Mouse (Mus musculus) common myeloid progenitor, adult 5-6 weeks (primary cell): ENCODE results near the gene Dlgap4. TPM values are rescaled to one million over a fixed set of nuclear protein-coding genes. Genes with fewer than 3 reads are reported as not detected.

ENCODE experiments used
- ATAC-seq: replicated peaks from 2 replicates; pipeline ENCODE4 v1.8.0; 2016; ENCODE audit warnings: low read depth, mild to moderate bottlenecking, moderate TSS enrichment, inconsistent platforms; ENCODE audit not compliant: poor library complexity, severe bottlenecking
- total RNA-seq: library from RNA; stranded (forward); fragments of 200-1000, 187-1606 nt; gene quantifications from 2 replicates; pipeline ENCODE4 v1.2.3, GENCODE M21; 2017

Dlgap4 gene
- total RNA-seq, 1 experiment from 2014 or later = 11.6 TPM

DNA sequence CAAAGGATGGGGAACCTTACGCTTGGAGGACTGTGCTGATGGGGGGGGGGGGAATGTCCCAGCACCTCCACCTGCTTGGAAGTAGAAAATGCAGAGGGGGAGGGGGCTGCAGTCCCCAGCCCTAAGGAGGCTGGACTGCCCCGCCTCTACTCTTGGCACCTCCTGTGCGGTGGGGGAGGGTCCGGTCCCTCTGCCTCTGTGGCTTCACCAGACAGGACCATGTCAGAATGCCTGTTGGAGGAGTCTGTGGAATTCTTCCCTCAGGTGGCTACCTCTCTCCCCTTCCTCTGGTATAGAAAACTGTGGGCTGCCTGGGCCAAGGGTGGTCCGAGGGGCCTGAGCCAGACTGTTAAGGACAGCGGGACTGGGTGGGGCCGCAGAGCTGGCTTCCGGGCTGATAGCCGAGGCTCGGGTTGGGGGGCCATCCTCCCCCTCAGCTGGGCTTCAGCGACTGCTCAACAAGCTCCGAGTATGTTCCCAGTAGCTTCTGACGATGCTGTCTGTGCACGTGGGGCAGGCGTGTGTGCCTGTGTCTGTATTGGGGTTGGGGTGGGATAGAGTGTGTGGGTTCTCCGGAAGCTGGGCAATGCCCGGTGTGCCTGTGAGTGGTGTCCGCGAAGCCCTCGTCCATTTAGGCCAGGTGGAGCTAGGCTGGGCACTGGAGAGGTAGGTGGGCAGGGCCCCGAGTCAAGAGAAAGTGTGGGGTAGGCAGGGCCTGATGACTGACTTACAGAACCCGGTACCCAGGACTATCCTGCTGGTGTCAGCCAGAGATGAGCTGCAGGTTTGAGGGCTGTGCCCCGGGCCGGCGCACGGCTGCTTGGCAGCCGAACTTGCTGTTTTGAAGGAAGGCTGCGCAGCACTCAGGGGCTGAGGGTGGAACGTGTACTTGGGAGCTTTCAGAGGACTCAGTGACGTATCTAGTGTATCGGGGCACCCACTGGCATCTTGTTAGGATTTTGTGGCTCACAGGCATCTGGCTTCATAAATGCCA is 1.5 kb downstream of the Dlgap4 start:
- 0 out of 2 replicates have a peak, but pooled peaks have one; percentile 21 for ATAC-seq

GRCm38 (mm10) chr2:156616513-156616912 is 3.0 kb downstream of the Dlgap4 start:
- ATAC-seq = no peak

- ATAC-seq = no peak
These were observed 4.0 kb downstream of the Dlgap4 start for GRCm38 (mm10) chr2:156617536-156617935.

GRCm38 (mm10) chr2:156620874-156621273 is 7.4 kb downstream of the Dlgap4 start:
- no peak for ATAC-seq

GRCm38 (mm10) chr2:156621449-156621848 is 7.9 kb downstream of the Dlgap4 start:
- no peak for ATAC-seq

GRCm38 (mm10) chr2:156622192-156622591 is 8.7 kb downstream of the Dlgap4 start:
- no peak for ATAC-seq

GRCm38 (mm10) chr2:156623246-156623645 is 9.7 kb downstream of the Dlgap4 start:
- ATAC-seq = no peak

DNA sequence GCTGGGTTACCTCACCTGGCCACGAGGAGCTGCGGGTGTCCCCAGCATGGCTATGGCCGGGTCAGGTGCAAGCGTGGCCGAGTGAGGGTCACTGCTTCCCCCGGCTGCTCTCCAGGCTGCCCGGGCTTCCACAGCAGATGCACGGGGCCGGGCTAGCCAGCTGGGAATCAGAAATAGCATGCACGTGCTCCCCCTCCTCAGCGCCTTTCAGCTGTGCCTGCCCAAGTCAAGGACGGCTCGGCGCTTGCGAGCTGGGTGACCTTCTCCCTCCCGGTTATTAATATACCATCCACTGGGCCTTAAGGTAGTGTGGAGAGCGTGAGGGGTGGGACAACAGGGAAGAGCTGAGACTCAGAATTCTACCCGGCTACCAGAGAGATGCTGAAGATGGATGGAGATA is 11.8 kb downstream of the Dlgap4 start:
- no peak for ATAC-seq

DNA sequence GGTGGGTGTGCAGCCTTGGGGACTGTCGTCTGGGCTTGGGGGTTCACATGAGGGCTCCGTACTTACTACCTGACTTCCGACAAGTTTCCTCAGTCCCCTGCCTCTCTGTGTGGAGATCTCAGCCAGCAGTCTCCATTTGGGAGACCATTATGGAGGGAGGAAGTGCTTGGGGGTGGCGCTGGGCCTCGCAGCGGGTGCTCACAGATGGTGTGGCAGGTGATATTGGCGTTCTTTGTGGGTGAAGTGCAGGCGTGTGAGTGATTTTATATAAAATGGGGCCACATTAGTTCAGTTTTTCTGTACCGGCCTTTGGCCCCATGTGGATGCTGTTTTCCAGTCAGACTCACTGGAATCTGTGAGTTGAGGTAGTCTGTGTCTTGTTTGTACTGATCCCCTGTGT is 12.6 kb downstream of the Dlgap4 start:
- no peak for ATAC-seq

- no peak for ATAC-seq
These were observed 13.0 kb downstream of the Dlgap4 start for GRCm38 (mm10) chr2:156626544-156626943.

DNA sequence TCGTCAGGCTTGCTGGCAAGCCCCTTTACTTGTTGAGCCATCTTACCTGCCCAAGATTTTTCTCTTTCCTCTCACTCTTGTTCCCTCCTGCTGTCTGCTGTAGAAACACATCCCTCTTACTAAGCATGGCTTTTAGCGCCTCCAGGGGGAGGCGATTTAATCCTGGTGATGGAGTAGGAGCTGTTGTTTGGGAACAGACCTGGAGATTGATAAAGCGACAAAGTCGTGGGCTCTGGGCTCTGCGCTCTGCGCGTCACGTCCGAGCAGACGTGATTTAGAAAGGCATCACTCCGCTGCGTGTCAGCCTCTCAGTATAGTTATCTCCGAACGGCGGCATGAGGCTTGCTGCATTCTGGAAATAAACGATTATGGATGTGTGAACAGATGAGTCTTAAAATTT is 14.4 kb downstream of the Dlgap4 start:
- no peak for ATAC-seq

GRCm38 (mm10) chr2:156630288-156630687 is 16.8 kb downstream of the Dlgap4 start:
- no peak for ATAC-seq

GRCm38 (mm10) chr2:156632721-156633120 is 19.2 kb downstream of the Dlgap4 start:
- ATAC-seq = no peak

DNA sequence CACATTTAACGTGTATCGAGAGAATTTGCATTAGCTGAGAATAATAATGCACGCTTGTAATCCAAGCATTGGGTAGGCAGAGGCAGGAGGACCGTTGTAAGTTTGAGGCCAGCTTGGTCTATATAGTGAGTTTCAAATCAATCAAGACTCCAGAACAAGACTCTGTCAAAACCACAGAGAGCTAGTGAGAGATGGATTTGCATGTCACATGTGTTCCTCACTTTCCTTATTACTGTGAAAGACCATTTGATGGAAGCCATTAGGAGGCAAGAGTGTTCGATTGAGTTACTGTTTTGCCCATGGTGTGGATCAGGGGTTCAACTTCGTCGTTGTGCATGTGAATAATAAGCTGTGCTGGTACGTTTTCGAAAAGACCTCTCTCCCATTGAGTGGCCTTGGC is 21.6 kb downstream of the Dlgap4 start:
- ATAC-seq = no peak

GRCm38 (mm10) chr2:156641141-156641540 is 27.6 kb downstream of the Dlgap4 start:
- no peak for ATAC-seq

GRCm38 (mm10) chr2:156642931-156643330 is 29.4 kb downstream of the Dlgap4 start:
- no peak for ATAC-seq

DNA sequence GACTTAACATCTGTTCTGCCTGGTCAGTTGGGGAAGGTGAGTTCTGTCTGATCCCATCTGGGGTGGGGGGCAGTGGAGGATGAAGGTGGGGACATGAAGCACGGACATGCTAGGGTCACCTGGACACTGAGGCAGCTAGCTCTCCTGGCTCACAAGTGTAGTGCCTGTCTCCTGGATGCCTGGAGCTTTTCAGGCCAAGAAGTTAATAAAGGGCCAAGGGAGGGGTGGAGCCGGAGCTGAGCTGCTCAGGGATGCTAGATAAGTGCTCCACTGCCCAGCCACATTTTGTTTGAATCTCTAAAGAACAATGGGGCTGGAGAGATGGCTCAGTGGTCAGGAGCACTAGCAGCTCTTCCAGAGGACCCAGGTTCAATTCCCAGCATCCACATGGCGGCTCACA is 29.9 kb downstream of the Dlgap4 start:
- ATAC-seq = no peak

DNA sequence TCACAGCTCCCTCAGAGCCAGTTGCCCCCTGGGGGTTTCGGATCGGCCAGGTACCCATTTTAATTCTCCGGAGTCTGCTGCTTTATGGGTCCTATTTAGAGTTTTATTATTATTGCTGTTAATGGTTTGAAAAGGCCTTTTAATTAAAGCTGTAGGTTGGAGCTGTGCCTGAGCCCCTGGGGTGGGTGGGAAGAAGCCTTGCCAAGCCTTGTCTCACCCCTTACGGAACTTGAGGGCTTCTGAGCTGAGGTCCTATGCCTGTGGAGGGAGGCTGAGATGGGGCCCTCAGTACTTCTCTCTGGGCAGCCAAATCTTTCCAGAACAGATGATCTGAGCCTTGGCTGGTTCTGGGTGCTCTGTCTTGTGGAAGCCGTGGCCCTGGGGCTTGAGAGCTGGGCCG is 31.6 kb downstream of the Dlgap4 start:
- ATAC-seq = no peak

DNA sequence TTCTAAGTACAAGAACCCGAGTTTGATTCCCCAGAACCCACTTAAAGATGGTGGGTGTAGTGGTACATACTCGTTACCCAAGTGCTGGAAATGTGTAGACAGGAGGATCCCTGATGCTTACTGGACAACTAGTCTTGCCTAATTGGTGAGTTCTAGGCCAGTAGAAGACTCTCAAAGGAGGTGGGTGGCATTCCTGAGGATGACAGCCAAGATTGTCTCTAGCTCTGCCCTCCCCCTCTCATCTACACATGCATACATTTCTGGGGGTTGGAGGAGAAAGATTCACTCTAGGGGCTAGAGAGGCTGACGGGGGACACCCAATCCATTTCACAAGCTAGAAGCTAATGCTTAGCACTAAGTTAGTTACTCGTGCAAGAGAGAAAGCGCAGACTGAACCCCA is 33.4 kb downstream of the Dlgap4 start:
- ATAC-seq = no peak

DNA sequence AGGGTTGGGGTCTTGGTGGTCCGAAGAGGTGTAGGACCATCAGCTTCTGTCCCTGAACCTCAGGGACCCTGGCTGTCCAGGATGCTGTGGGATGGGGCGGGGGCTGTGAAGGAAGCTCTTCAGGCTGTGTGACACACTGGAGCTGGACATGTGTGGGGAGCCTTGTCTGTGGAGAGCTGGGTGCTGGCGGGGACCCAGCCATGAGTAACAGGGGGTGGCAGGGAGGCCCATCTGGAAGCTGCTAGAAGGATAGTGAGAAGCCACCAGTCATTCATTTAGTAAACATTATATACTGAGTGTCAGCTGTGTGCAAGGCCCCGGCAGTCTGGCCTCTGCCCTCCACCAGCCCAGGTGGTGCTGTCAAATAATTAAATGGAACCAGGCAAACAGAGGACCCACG is 34.5 kb downstream of the Dlgap4 start:
- ATAC-seq = no peak

DNA sequence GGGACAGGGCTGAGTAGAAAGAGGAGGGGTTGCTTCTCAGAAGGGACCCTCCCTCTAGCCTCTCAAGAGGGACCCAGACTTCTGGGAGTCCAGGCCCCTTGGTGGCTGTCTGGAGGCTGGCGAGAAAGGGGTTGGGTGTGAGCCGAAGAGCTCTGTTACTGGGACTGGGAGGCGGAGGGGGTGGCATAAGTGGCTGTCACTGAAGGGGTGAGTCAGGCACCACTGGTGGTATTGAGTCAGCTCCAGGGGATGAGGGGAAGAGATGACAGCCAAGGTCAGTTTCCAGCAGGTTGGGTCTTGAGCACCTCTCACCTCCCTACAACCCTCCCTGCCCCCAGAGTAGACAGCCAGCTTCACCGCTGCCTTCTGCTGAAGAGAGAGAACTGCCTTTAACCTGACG is 35.9 kb downstream of the Dlgap4 start:
- no peak for ATAC-seq

GRCm38 (mm10) chr2:156651019-156651418 is 37.5 kb downstream of the Dlgap4 start:
- ATAC-seq = no peak
